Mouse (Mus musculus) testis, adult 10 weeks (tissue): ENCODE data around the gene Phf5a. TPM values are rescaled to one million over a fixed set of nuclear protein-coding genes. Genes with fewer than 3 reads are reported as not detected.

ENCODE experiments used
- polyA plus RNA-seq: library from polyadenylated mRNA; stranded (reverse); fragments of 350-450 nt; fragmentation: Illumina TruSeq; extraction: RNeasy Lipid Tissue Mini Kit (QIAGEN cat#74804); gene quantifications from one replicate; pipeline ENCODE4 v1.2.3, GENCODE M21; 2014; ENCODE audit warnings: low read depth, low replicate concordance

The Phf5a gene
- 15.5 TPM for polyA plus RNA-seq

DNA sequence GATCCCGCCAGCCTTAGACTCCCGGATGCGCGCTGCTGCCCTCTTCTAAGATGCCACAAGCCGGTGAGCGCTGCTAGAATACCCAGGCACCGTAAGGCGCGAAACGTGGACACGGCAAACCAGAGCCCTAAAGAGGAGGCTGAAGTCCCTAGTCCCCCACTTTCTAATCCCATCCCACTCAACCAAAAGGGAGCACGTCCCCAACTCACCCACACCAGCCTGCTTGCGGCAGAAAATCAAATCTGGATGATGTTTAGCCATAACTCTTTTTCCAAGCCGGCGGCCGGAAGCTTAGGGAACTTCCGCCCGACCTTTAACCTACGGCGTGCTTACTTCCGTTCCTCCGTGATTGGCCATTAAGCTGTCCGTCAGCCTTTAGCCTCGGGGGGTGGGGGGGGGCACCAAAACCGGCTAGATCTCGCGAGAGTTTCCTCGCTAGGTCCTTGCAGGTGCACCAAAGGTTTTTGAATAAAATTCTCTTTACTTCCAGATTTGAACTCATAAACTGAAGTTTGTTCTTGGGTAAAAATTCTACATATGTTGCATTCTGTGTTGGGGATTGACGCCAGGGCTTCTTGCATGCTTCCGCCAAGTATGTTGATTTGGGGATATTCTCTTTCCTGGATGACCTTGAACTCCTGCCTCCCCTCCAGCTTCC is at the start of gene Phf5a:
TSS of gene Phf5a (minus strand) at position 308 of the 658 bp plus-strand sequence.

DNA sequence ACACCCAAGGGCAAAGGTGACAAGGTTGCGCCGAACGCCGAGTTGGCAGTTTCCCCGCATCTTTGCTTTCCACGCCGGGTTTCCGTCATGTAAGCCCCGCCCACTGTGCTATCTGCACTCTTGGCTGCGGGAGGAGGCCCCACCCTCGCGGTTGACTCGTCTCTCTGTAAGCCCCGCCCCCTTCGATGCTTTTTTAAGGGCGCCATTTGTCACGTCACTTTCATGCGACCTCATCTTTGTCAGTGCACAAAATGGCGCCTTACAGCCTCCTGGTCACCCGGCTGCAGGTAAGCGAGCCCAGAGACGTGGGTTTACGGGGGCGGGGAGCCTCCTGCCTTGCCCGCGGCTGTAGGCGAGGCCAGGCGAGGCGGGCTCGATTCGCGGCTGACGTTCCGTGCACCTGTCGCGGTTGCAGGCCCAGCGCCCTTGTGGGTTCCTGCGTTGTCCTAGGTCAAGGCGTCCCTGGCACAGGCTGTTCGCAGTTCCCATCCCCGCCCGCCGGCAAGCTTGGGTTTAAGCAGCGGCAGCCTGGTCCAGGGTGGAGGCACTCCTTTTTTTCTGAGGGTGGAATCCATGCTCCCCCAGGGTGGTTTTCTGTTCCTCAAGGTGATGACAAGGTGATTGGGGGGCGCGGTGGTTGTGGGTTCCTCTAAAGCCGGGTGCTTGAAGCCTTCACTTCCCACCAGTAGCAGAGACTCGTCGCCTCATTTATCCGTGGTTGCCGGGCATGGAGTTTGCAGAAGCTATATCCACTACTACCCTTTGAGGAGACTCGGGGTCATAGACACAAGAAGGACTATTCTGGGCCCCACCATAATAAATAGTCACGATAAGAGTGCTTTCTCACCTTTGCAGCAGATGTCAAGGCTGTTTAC is 788 bp upstream of the Phf5a start, which contains the start of gene Aco2:
TSS of gene Aco2 (plus strand) at position 48 of the 875 bp plus-strand sequence.

DNA sequence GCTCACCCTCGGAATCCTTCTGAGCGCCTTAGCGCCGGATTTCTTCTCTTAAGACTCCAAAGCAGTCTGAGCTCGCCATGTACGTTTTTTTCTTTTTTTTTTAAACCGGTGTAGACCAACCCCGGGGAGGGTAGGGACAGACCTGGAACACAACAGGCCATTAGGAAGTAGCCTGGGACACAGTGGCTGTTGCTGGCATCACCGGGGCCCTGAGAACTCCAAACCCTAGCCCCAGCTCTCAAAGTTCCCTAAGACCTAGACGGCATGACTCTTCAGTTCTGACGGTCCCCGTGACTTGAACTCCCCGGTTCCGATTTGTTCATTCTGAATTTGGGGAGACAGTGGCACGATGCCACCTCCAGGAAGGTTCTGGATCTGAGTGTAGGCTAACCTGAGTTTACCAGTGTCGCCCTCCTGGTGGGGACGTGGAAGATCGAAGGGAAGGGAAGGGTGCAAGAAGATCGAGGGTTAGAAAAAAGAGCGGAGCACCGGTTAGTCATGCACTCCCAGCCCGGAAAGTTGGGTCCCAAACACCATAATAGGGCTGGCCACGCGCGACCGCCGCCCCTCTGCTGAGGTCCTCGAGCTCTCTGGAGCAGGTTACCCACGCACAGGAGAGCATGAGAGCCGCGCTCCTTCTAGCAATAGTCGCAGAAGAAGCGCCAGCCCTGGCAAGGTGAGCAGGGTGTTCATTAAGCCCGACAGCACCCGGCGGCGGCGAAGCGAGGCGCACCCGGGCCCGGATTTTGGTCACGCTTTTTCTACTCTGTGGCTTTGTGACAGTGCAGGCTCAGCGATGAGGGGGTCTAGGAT is 13.0 kb downstream of the Phf5a start, which contains the start of gene Tob2:
TSS of gene Tob2 (minus strand) at position 280 of the 813 bp plus-strand sequence.

Other genes starting within 250 kb of the Phf5a start
- gene L3mbtl2, start 208.0 kb downstream of the Phf5a start, polyA plus RNA-seq = 3.4 TPM
- gene Chadl, start 174.6 kb downstream of the Phf5a start, polyA plus RNA-seq = 0.17 TPM
- 11.5 TPM for gene Zc3h7b, start 126.9 kb downstream of the Phf5a start, polyA plus RNA-seq
- 24.3 TPM for gene Rangap1, start 126.4 kb downstream of the Phf5a start, polyA plus RNA-seq
- 21.1 TPM for gene Tef, start 69.5 kb downstream of the Phf5a start, polyA plus RNA-seq
- 1.9 TPM for gene Tob2, start 13.1 kb downstream of the Phf5a start, polyA plus RNA-seq
- 26.9 TPM for gene Aco2, start 398 bp upstream of the Phf5a start, polyA plus RNA-seq
- gene Polr3h, start 54.3 kb upstream of the Phf5a start, polyA plus RNA-seq = 1.4 TPM
- 0.45 TPM for gene Csdc2, start 64.8 kb upstream of the Phf5a start, polyA plus RNA-seq
- gene Pmm1, start 89.0 kb upstream of the Phf5a start, polyA plus RNA-seq = 1.5 TPM
- gene 1700029P11Rik, start 108.6 kb upstream of the Phf5a start, polyA plus RNA-seq = 196 TPM
- 76.6 TPM for gene Xrcc6, start 115.9 kb upstream of the Phf5a start, polyA plus RNA-seq
- gene Desi1, start 162.0 kb upstream of the Phf5a start, polyA plus RNA-seq = 250 TPM
- 190 TPM for gene Snu13, start 175.7 kb upstream of the Phf5a start, polyA plus RNA-seq
- gene 4930407I10Rik, start 187.2 kb upstream of the Phf5a start, polyA plus RNA-seq = 70.4 TPM
- gene Mei1, start 198.1 kb upstream of the Phf5a start, polyA plus RNA-seq = 0.69 TPM